Mouse (Mus musculus): ENCODE data around the gene Hs3st3a1. TPM values are rescaled to one million over a fixed set of nuclear protein-coding genes. Genes with fewer than 3 reads are reported as not detected.

The Hs3st3a1 gene
- total RNA-seq, 2 experiments from 2014 or later = 0.35 to 0.51 TPM

DNA sequence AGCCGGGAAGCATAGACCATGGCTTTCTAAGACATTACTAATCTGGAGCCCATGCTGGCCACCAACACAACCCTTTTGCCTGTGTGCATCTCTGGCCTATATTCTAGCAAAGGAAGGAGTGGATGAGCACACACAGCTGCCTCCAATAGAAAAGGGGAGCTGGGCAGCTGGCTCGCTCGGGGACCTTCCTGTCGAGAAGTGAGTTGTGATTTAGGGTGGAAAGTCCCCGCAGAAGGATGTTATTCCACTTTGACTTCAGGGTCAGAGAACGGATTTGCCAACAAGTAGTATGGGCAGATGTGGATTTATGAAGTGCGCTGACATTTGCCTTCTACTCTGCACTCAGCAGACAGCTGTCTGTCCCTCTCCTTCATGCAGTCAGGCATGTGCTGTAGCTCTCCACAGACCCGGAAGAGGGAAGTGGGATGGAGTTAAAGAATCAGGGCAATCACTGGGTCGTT is 108.1 kb downstream of the Hs3st3a1 start:
- intact Hi-C loops (cut with DNase I; ENCODE audit: low total_unique reads) = no loop called here
- DNase-seq = no peak

DNA sequence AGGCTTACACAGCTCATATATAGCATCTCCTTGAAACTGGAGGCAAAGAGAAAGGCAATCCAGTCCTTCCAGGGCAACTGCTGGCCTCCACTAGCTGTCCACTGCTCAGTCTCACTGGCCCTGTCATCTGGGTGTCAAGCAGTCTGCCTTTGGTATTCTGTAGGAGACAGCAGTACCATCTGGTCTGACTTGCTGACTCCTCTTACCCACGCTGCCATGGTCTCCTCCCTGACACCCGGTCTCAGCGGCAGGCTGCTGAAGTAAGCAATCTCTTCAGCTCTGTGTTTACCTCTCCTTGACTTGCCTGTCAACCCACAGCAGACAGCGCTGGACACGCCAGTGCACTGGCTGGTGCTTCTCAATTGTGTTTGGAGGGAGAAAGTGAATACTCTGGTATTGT is 109.1 kb downstream of the Hs3st3a1 start:
- intact Hi-C loops (cut with DNase I; ENCODE audit: low total_unique reads) = no loop called here
- no peak for DNase-seq

GRCm38 (mm10) chr11:64549380-64549779 is 114.2 kb downstream of the Hs3st3a1 start:
- no peak for DNase-seq
- intact Hi-C loops (cut with DNase I; ENCODE audit: low total_unique reads) = no loop called here

GRCm38 (mm10) chr11:64549955-64550354 is 114.8 kb downstream of the Hs3st3a1 start:
- intact Hi-C loops (cut with DNase I; ENCODE audit: low total_unique reads) = no loop called here
- DNase-seq = no peak

- no peak for DNase-seq
- intact Hi-C loops (cut with DNase I; ENCODE audit: low total_unique reads) = no loop called here
Measured at GRCm38 (mm10) chr11:64558282-64558681, 123.2 kb downstream of the Hs3st3a1 start.

GRCm38 (mm10) chr11:64559388-64559787 is 124.3 kb downstream of the Hs3st3a1 start:
- no peak for DNase-seq
- intact Hi-C loops (cut with DNase I; ENCODE audit: low total_unique reads) = no loop called here

- no peak for DNase-seq
- intact Hi-C loops (cut with DNase I; ENCODE audit: low total_unique reads) = no loop called here
Measured at GRCm38 (mm10) chr11:64560471-64560870, 125.3 kb downstream of the Hs3st3a1 start.

DNA sequence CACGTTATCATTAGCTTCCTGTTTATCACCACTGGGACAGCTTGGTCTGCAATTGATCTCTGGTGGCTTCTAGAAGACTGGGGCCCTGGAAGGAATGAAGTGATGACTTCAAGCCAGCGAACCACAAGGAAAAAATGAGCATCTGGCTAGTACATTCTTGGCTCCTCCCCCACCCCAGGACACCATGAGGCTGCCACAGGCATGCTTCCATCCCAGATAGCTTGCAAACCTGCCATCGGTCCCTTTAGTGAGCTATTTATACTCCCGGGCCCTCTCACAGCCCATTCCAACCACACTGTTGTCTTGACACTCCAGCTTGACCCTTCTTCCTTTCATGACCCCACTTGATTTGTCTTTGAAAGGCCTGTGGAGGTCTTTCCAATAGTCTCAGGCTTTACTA is 127.6 kb downstream of the Hs3st3a1 start:
- no peak for DNase-seq
- intact Hi-C loops (cut with DNase I; ENCODE audit: low total_unique reads) = no loop called here

Other genes with a start within 250 kb of the Hs3st3a1 start
- gene F930015N05Rik, start 1.3 kb downstream of the Hs3st3a1 start, total RNA-seq (2021) = not detected

All from gastrocnemius, postnatal 14 days (tissue).